Mouse (Mus musculus) midbrain, embryonic 14.5 days (tissue): ENCODE data around the gene Cnpy1. TPM values are rescaled to one million over a fixed set of nuclear protein-coding genes. Genes with fewer than 3 reads are reported as not detected.

ENCODE experiments used
- ATAC-seq: fragments of 200-750 bp; cut with Nextera tagmentation; 2 replicates; pipeline ENCODE4 v1.8.0; 2017; ENCODE audit warnings: moderate number of reproducible peaks, moderate library complexity; ENCODE audit not compliant: low FRiP score, low TSS enrichment
- DNase-seq: peaks from one replicate; pipeline ENCODE4 v3.0.0-alpha.2; 2015
- H3K27ac ChIP-seq: fragments of 300-500 bp; sonication (generic); replicated peaks from 2 replicates; pipeline ENCODE4 v1.5.1; 2014; ENCODE audit warnings: mild to moderate bottlenecking, low read depth, low read length, moderate library complexity
- H3K27me3 ChIP-seq: fragments of 300-500 bp; sonication (generic); 2 replicates; pipeline ENCODE4 v1.6.1; 2014; ENCODE audit warnings: low read length, control low read depth, mixed read lengths; ENCODE audit not compliant: control insufficient read depth, insufficient read depth
- H3K36me3 ChIP-seq: fragments of 300-500 bp; sonication (generic); 2 replicates; pipeline ENCODE4 v1.6.1; 2014; ENCODE audit warnings: low read length, control low read depth; ENCODE audit not compliant: control insufficient read depth, insufficient read depth
- H3K4me1 ChIP-seq: fragments of 300-500 bp; sonication (generic); 2 replicates; pipeline ENCODE4 v1.6.1; 2014; ENCODE audit warnings: mild to moderate bottlenecking, antibody characterized with exemption, low read length, control low read depth; ENCODE audit not compliant: control insufficient read depth, insufficient read depth
- H3K4me2 ChIP-seq: fragments of 300-500 bp; sonication (generic); 2 replicates; pipeline ENCODE4 v1.6.1; 2014; ENCODE audit warnings: mild to moderate bottlenecking, low read length, moderate library complexity
- H3K4me3 ChIP-seq: fragments of 300-500 bp; sonication (generic); replicated peaks from 2 replicates; pipeline ENCODE4 v1.5.1; 2014; ENCODE audit warnings: low read depth, low read length
- H3K9ac ChIP-seq: fragments of 300-500 bp; sonication (generic); replicated peaks from 2 replicates; pipeline ENCODE4 v1.6.1; 2014; ENCODE audit warnings: mild to moderate bottlenecking, low read length, moderate library complexity
- H3K9me3 ChIP-seq: fragments of 300-500 bp; sonication (generic); 2 replicates; pipeline ENCODE4 v1.6.1; 2016; ENCODE audit warnings: low read length, control low read depth, mixed read lengths; ENCODE audit not compliant: control insufficient read depth
- WGBS: fragments of 180-500 bp; shearing (Covaris S2); extraction: QIAGEN DNeasy Blood & Tissue Kit; methylation state at CpG from one replicate; pipeline ENCODE4 v1.1.7; 2014; 5-methylcytosine and 5-hydroxymethylcytosine counted together
- polyA plus RNA-seq: library from polyadenylated mRNA; unstranded; fragments of >200 nt; fragmentation: Nextera tagmentation; extraction: Ambion mirVana; gene quantifications from 2 replicates; pipeline ENCODE4 v1.2.1, GENCODE M21; 2014

Cnpy1 gene
- polyA plus RNA-seq, 1 experiment from 2014 or later, result 99.4 TPM

DNA sequence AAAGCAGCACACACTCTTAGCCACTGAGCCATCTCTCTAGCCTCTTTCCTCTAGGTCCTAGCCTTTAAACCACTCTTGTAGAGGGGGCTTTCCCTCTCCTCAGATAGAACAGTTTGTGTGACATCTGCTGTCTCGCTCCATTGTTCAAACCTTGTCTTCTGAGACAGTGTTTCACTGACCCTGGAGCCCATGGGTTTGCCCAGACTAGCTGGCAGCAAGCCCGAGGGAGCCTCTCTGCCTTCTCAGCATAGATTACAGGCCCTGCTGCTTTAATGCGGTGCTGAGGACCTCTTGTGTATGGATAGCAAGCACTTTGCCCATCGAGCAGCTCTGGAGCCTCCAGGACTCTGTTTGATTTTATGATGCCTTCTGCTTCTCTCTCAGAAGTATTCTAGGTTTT is 8.6 kb downstream of the Cnpy1 start:
- peak overlapping the region; percentile 49 for H3K27ac ChIP-seq
- 7% methylated on average over 4 of the region's 4 CpGs for WGBS
- no peak overlapping the region for H3K4me3 ChIP-seq
- peak; percentile 73; the same call in 1 of the 2 replicates for ATAC-seq
- no peaks in the 10 kb centered on the region for H3K9me3 ChIP-seq
- no peak overlapping the region; the same call in 1 of the 2 replicates for H3K4me2 ChIP-seq
- H3K4me1 ChIP-seq, result peaks cover 19% of the 10 kb centered on the region; the same call in 1 of the 2 replicates
- H3K27me3 ChIP-seq, result no peaks in the 10 kb centered on the region
- H3K9ac ChIP-seq, result no peak overlapping the region
- no peaks in the 10 kb centered on the region for H3K36me3 ChIP-seq
- peak; percentile 80 for DNase-seq

DNA sequence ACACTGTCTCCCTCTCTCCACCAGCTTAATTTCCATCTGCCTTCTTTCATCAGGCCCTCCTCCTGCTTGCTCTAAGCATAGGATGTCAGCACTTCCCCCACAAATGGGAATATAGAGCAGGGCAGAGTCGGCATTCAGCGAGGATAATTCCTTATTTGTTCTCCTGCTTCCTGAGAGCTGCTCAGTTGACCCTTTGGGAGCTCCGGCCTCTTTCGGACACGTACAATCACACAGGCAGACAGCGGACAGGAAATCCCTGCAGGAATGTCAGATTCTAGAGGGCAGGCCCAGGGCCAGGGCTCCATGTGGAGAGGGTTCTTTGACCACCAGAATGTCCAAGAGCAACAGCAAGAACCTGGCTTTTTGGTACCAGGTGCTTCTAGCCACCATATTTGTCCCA is 9.5 kb downstream of the Cnpy1 start:
- ATAC-seq (no peak), DNase-seq (peak; percentile 45)
- H3K36me3 ChIP-seq, result no peaks in the 10 kb centered on the region
- H3K4me2 ChIP-seq, result peak overlapping the region; percentile 12; the same call in 1 of the 2 replicates
- 0 out of 2 replicates have a peak overlapping the region, but pooled peaks have one; percentile 49 for H3K27ac ChIP-seq
- WGBS, result 3% methylated on average over 6 of the region's 6 CpGs
- H3K4me1 ChIP-seq, result peaks cover 19% of the 10 kb centered on the region; the same call in 1 of the 2 replicates
- no peak overlapping the region for H3K9ac ChIP-seq
- H3K4me3 ChIP-seq, result no peak overlapping the region
- no peaks in the 10 kb centered on the region for H3K9me3 ChIP-seq
- H3K27me3 ChIP-seq, result no peaks in the 10 kb centered on the region

DNA sequence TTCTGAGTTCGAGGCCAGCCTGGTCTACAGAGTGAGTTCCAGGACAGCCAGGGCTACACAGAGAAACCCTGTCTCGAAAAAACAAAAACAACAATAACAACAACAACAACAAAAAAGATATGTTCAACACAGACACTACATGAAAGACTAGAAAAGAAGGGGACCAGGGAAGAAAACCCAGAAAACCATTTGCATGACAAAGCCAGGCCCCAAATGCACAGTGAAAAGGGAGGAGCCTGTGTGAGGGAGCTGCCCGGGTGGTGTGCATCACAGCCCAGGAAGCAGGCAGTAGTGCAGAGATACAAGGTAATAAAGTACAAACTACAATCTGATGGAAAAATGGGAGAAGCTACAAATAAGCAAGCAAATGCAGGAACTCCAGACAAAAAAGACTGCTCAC is 13.5 kb downstream of the Cnpy1 start:
- no peak overlapping the region for H3K9ac ChIP-seq
- DNase-seq (no peak), ATAC-seq (no peak)
- H3K9me3 ChIP-seq, result no peaks in the 10 kb centered on the region
- no peak overlapping the region for H3K4me3 ChIP-seq
- no peaks in the 10 kb centered on the region for H3K36me3 ChIP-seq
- H3K27ac ChIP-seq, result no peak overlapping the region
- H3K27me3 ChIP-seq, result no peaks in the 10 kb centered on the region
- WGBS, result 63% methylated on average over 3 of the region's 3 CpGs
- H3K4me2 ChIP-seq, result no peak overlapping the region
- H3K4me1 ChIP-seq, result peaks cover 8% of the 10 kb centered on the region; the same call in 1 of the 2 replicates

DNA sequence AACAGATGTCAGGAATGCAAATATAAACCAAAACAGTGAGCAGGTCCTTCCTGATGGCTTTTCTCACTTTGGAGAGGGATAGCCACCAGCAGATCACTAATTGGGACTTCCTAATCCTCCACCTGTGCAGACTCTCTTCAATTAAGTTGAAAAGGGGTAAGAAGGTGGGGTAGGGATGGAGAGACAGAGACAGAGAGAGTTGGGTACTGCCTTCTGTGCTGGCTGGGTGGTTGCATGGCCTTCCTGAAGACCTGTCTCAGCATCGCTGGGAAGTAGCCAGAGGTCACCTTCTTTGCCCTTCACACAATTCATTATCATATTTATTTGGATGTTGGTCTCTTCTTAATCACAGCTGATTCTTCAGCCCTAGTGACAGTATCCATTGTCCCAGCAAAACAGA is 26.0 kb downstream of the Cnpy1 start:
- no peaks in the 10 kb centered on the region for H3K27me3 ChIP-seq
- DNase-seq, result no peak
- no peak overlapping the region for H3K4me2 ChIP-seq
- H3K4me1 ChIP-seq, result no peaks in the 10 kb centered on the region
- H3K9me3 ChIP-seq, result no peaks in the 10 kb centered on the region
- WGBS, result 92% methylated on average over 1 of the region's 1 CpGs
- no peak overlapping the region for H3K27ac ChIP-seq
- H3K4me3 ChIP-seq, result no peak overlapping the region
- no peak for ATAC-seq
- no peak overlapping the region for H3K9ac ChIP-seq
- no peaks in the 10 kb centered on the region for H3K36me3 ChIP-seq

DNA sequence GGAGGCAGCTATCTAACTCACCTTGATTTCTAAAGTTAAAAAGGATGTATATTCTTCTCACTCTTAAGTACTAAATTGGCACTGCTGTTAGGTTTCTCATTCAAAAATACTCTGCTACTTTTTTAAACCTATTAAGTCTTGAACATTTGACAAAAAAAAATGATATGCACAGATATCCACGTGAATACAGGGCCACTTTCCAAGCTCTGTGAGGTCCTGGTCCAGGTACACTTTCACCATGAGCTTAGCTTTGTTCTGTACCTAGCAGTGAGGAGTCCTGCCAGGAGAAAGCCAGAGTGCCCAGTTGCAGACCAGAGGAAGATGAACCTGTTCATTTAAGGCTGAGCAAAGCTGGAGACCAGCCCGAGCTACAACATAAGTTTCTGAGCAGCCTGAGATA is 32.2 kb downstream of the Cnpy1 start:
- Histone ChIP-seq H3K4me3 (no peak overlapping the region), H3K27me3 (peaks cover 11% of the 10 kb centered on the region; the same call in 1 of the 2 replicates), H3K9me3 (no peaks in the 10 kb centered on the region), H3K4me2 (no peak overlapping the region), H3K36me3 (no peaks in the 10 kb centered on the region), H3K9ac (no peak overlapping the region), H3K27ac (no peak overlapping the region), H3K4me1 (peaks cover 11% of the 10 kb centered on the region)
- DNase-seq (no peak), ATAC-seq (no peak)
- WGBS, result 65% methylated on average over 2 of the region's 2 CpGs

DNA sequence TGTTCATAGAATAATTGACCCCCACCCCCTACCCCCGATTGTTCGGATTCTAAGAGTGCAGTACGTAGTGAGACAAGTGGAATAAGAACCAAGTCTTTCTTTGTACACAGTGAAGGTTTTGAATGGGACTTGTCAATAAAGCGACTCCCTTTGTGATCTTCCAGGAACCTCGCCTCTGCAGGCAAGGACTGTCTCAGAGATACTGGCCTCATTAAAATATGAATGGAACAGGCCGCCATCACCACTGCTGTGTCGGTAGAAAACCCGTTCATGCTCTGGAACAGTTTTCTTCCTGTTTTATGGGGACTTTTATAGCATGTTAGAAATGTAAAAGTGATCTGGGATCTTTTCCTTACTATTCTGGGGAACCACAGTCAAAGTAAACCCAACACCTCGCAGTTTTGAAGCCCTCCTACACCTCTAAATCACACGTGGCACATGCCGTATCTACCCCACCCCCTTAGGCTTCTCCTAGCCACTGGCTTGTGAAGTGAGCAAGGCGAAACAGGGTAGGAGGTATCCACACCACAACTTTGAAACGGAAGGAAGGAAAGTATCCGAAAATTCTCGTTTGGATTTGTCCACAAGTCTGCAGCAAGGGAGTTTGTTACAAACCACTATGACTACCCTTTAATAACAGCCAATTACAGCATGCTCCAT is 33.8 kb downstream of the Cnpy1 start:
- WGBS, result 2% methylated on average over 15 of the region's 15 CpGs
- no peaks in the 10 kb centered on the region for H3K9me3 ChIP-seq
- peak overlapping the region; percentile 94 for H3K27ac ChIP-seq
- DNase-seq (peak; percentile 75), ATAC-seq (peak; percentile 60; the same call in 1 of the 2 replicates)
- peak overlapping the region; percentile 80; the same call in 1 of the 2 replicates for H3K9ac ChIP-seq
- H3K36me3 ChIP-seq, result no peaks in the 10 kb centered on the region
- peaks cover 16% of the 10 kb centered on the region for H3K27me3 ChIP-seq
- peak overlapping the region; percentile 58; the same call in 1 of the 2 replicates for H3K4me3 ChIP-seq
- H3K4me1 ChIP-seq, result peaks cover 11% of the 10 kb centered on the region
- peak overlapping the region; percentile 80 for H3K4me2 ChIP-seq

DNA sequence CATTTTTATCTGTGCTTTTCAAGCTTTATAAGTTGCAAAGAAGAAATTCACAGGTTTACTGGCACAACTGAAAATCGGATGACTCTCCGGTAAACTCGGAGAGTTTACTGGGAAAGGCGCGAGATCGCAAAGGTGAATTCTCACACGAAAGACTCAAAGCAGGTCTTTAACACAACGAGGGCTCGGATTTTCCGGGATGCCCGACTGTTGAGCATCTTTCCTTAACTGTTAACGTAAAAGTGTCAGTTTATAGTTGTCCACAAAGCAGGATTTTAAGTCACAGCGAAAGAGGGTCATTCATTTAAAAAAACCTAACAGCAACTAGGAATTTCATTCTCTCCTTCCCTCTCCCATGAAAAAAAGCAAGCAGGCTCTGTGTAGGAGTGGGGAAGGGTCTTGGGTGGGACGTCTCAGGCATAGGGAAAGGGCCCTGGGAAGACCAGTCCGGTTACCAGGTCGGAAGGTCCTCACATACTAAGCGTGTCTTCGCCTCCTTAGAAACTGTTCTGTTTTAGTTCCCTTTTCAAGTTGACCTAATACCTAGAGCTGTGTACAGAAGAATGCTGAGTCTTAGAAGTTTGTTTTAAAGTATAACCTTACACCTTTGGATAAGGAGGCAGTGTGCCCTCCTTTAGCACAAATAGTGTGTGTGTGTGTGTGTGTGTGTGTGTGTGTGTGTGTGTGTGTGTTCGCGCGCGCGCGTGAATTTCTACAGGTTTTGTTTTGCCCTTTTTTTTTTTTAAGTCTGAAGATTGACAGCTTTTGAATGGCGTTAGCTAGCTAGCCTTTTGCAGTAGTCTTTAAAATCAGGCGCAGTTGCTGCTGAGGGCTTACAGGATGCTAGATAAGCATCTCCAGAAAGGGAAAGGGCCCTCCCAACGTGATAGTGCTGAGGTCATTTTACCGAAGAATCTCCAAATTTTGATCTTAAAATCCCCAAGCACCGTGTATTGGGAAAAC is 34.7 kb downstream of the Cnpy1 start:
- H3K27me3 ChIP-seq, result peaks cover 17% of the 10 kb centered on the region
- 1% methylated on average over 29 of the region's 29 CpGs for WGBS
- DNase-seq (peak; percentile 65), ATAC-seq (no peak)
- H3K9me3 ChIP-seq, result no peaks in the 10 kb centered on the region
- H3K4me1 ChIP-seq, result peaks cover 11% of the 10 kb centered on the region
- H3K9ac ChIP-seq, result peak overlapping the region; percentile 80
- H3K36me3 ChIP-seq, result no peaks in the 10 kb centered on the region
- peak overlapping the region; percentile 80 for H3K4me2 ChIP-seq
- peak overlapping the region; percentile 58 for H3K4me3 ChIP-seq
- H3K27ac ChIP-seq, result peak overlapping the region; percentile 94

DNA sequence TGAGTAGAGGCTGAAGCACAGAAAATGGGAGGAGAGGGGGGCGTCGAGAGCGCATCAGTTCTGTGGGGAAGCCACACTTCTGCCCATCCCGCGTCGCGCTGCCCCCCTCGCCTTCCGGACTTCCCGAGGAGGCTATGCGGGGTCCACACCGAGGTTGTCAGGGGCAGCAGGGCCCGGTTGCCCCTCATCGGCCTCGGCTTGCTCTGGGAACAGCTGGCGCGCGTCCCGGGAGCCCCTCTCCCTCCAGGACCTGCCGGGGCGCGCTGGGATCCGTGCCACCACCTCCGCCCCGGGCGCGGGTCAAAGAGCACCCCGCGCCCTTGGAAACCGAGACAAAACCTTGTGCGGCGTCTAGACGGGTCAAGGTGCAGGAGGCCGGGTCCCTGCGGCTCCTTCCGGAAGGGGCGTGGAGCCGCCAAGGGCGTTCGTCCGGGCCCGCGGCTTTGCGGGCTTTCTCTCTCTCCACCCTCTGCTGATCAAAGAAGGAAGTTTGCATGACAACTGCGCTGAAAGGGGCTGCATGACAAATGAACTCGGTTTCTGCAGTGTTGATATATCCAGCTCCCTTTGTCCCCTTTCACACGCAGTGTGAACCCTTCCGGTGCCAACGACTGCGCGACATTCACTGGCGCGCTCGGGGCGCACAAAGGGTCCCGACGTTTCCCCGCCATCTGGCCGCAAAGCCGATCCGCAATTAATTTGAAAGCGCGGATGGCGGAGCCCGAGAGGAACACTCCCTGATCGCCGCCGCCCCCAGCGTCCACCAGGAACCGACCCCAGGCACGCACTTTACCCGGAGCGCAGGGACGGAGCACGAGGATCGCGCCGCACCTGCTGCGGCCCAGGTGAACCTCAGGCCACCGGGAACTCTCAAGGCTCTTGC is 35.8 kb downstream of the Cnpy1 start:
- no peaks in the 10 kb centered on the region for H3K9me3 ChIP-seq
- H3K27me3 ChIP-seq, result peaks cover 17% of the 10 kb centered on the region
- H3K4me1 ChIP-seq, result peaks cover 14% of the 10 kb centered on the region
- DNase-seq, result peak; percentile 83
- H3K27ac ChIP-seq, result peak overlapping the region; percentile 94
- ATAC-seq, result peak; percentile 83
- WGBS, result under 1% methylated on average over 80 of the region's 80 CpGs
- no peaks in the 10 kb centered on the region for H3K36me3 ChIP-seq
- H3K9ac ChIP-seq, result peak overlapping the region; percentile 80
- H3K4me3 ChIP-seq, result peak overlapping the region; percentile 58
- peak overlapping the region; percentile 80 for H3K4me2 ChIP-seq
